Mouse (Mus musculus) midbrain, embryonic 12.5 days (tissue): Measurements from ENCODE around the gene Kcnk3. TPM values are rescaled to one million over a fixed set of nuclear protein-coding genes. Genes with fewer than 3 reads are reported as not detected.

Experiments used
- ATAC-seq: fragments of 200-750 bp; cut with Nextera tagmentation; 2 replicates; pipeline ENCODE4 v1.8.0; 2017; ENCODE audit warnings: low read depth, moderate TSS enrichment, moderate library complexity; ENCODE audit not compliant: low FRiP score
- H3K27ac ChIP-seq: fragments of 300-500 bp; sonication (generic); replicated peaks from 2 replicates; pipeline ENCODE4 v1.5.1; 2016; ENCODE audit warnings: mild to moderate bottlenecking
- H3K27me3 ChIP-seq: fragments of 300-500 bp; sonication (generic); 2 replicates; pipeline ENCODE4 v1.6.1; 2016; ENCODE audit warnings: mild to moderate bottlenecking
- H3K36me3 ChIP-seq: fragments of 300-500 bp; sonication (generic); 2 replicates; pipeline ENCODE4 v1.6.1; 2016
- H3K4me1 ChIP-seq: fragments of 300-500 bp; sonication (generic); 2 replicates; pipeline ENCODE4 v1.6.1; 2016
- H3K4me2 ChIP-seq: fragments of 300-500 bp; sonication (generic); replicated peaks from 2 replicates; pipeline ENCODE4 v1.6.1; 2016; ENCODE audit warnings: mild to moderate bottlenecking, moderate library complexity
- H3K4me3 ChIP-seq: fragments of 300-500 bp; sonication (generic); 2 replicates; pipeline ENCODE4 v1.5.1; 2016; ENCODE audit warnings: mild to moderate bottlenecking
- H3K9ac ChIP-seq: fragments of 300-500 bp; sonication (generic); replicated peaks from 2 replicates; pipeline ENCODE4 v1.6.1; 2016; ENCODE audit warnings: mild to moderate bottlenecking, moderate library complexity
- H3K9me3 ChIP-seq: fragments of 300-500 bp; sonication (generic); 2 replicates; pipeline ENCODE4 v1.6.1; 2016; ENCODE audit warnings: mild to moderate bottlenecking
- WGBS: fragments of 180-500 bp; shearing (Covaris S2); methylation state at CpG from one replicate; pipeline ENCODE4 v1.1.7; 2016; 5-methylcytosine and 5-hydroxymethylcytosine counted together
- polyA plus RNA-seq: library from polyadenylated mRNA; unstranded; fragments of >200 nt; fragmentation: Nextera tagmentation; extraction: Ambion mirVana; gene quantifications from 2 replicates; pipeline ENCODE4 v1.2.1, GENCODE M21; 2016

Gene Kcnk3
- polyA plus RNA-seq, 1 experiment from 2014 or later, result 0.82 TPM

GRCm38 (mm10) chr5:30571820-30572219 is 16.1 kb upstream of the Kcnk3 start:
- H3K27ac ChIP-seq, result no peak overlapping the region
- no peak overlapping the region for H3K4me3 ChIP-seq
- H3K36me3 ChIP-seq, result no peaks in the 10 kb centered on the region
- WGBS, result 83% methylated on average over 5 of the region's 5 CpGs
- no peak overlapping the region for H3K9ac ChIP-seq
- H3K27me3 ChIP-seq, result no peaks in the 10 kb centered on the region
- no peaks in the 10 kb centered on the region; the same call in 1 of the 2 replicates for H3K4me1 ChIP-seq
- H3K4me2 ChIP-seq, result no peak overlapping the region
- H3K9me3 ChIP-seq, result no peaks in the 10 kb centered on the region
- no peak for ATAC-seq

DNA sequence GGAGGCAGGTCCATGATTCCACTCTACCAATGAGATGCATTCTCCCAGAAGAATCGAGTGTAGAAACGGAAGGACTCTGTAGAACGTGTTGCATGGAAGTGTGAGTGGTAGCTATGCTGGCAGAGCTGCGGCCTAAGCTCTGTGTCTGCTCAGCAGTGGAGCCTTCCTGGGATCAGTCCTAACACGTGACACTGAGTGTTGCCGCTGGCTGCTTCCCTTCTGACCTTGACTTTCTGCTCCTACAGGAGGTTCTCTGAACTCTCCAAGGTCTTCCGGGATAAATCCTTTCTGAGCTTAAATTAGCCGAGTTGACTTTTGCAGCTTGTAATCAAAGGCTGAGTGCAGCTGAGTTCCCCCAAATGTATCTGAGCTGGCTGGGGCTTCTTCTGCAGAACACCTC is 13.6 kb upstream of the Kcnk3 start:
- no peaks in the 10 kb centered on the region for H3K27me3 ChIP-seq
- no peak overlapping the region for H3K4me3 ChIP-seq
- H3K9me3 ChIP-seq, result no peaks in the 10 kb centered on the region
- WGBS, result 90% methylated on average over 8 of the region's 8 CpGs
- no peak overlapping the region for H3K4me2 ChIP-seq
- no peak overlapping the region for H3K27ac ChIP-seq
- no peak overlapping the region for H3K9ac ChIP-seq
- H3K36me3 ChIP-seq, result no peaks in the 10 kb centered on the region
- no peak for ATAC-seq
- H3K4me1 ChIP-seq, result no peaks in the 10 kb centered on the region; the same call in 1 of the 2 replicates

DNA sequence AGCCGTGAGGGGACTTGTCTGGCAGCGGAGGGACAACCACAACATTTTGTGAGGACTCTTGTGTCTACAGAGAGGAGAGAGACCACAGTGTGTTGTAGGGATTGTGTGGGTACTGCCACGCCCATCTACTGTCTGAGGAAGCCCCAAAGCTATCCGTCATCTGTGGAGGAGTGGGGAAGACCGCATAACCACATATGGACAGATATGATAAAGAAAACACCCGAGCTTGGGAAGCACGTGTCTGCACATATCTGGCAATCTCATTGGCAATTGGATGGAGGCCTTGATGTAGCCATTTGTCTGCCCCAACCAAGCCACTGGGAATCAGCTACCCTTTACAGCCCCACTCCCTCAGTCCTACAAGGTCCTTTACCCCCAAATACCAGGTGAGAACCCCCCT is 11.7 kb upstream of the Kcnk3 start:
- Histone ChIP-seq H3K27ac (no peak overlapping the region), H3K36me3 (no peaks in the 10 kb centered on the region), H3K9ac (no peak overlapping the region), H3K4me3 (no peak overlapping the region), H3K4me2 (no peak overlapping the region), H3K4me1 (no peaks in the 10 kb centered on the region; the same call in 1 of the 2 replicates), H3K27me3 (no peaks in the 10 kb centered on the region), H3K9me3 (no peaks in the 10 kb centered on the region)
- 83% methylated on average over 7 of the region's 7 CpGs for WGBS
- ATAC-seq, result no peak

DNA sequence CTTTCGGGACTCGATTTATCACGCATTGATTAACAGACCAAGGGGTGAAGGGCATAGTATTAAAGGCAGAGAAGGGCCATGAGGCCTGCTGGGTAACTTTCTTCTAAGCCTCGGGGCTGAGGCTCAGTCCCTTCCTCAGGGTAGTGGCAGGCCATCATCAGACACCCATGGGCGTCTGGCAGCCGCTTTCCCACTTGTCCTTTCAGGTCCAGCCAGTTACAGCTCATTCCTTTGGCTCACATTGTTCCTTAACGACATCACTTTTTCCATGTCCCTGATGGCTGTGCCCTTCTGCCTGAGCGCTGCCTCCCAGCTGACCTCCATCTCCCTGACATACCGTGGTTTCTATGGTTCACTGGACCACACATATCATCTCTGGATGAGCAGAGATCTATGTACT is 10.7 kb upstream of the Kcnk3 start:
- ATAC-seq, result no peak
- Histone ChIP-seq H3K4me2 (no peak overlapping the region), H3K27me3 (no peaks in the 10 kb centered on the region), H3K4me3 (no peak overlapping the region), H3K9me3 (no peaks in the 10 kb centered on the region), H3K4me1 (no peaks in the 10 kb centered on the region; the same call in 1 of the 2 replicates), H3K9ac (no peak overlapping the region), H3K27ac (no peak overlapping the region), H3K36me3 (no peaks in the 10 kb centered on the region)
- WGBS, result 78% methylated on average over 9 of the region's 9 CpGs

DNA sequence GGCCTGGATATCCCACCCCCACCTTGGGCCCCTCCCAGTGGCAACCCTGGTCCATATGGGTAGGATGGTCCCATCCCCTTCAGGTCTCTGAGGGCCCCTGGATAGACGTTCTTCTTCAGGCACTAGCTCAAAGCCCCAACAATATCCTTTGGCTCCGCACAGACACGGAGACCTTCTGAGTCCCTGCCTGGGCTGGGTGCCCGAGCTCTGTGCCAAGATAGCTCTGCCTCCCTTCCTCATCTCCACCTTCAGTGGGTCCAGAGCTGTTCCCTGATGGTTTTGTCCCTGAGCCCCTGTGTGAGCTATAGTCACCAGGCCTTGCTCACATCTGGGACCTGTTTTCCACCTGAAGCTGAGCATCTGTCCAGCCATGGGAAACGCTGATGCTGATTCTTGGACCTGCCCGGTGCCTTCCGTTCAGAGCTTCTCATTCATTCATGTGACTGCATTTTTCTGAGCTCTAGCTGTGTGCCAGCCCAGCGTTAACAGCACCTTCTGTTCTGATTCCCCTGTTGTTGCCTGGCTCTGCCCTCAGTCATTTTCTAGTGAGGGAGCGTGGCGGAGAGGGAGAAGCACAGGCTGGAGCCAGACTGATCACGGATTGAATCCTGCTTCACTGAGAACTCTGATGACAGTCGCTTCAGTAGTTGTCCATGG is 10.2 kb upstream of the Kcnk3 start:
- H3K36me3 ChIP-seq, result no peaks in the 10 kb centered on the region
- WGBS, result 85% methylated on average over 12 of the region's 12 CpGs
- H3K9me3 ChIP-seq, result no peaks in the 10 kb centered on the region
- H3K27ac ChIP-seq, result no peak overlapping the region
- H3K4me2 ChIP-seq, result no peak overlapping the region
- H3K4me1 ChIP-seq, result no peaks in the 10 kb centered on the region; the same call in 1 of the 2 replicates
- H3K27me3 ChIP-seq, result no peaks in the 10 kb centered on the region
- H3K9ac ChIP-seq, result no peak overlapping the region
- no peak for ATAC-seq
- H3K4me3 ChIP-seq, result no peak overlapping the region

GRCm38 (mm10) chr5:30578445-30579080 is 9.4 kb upstream of the Kcnk3 start:
- H3K27ac ChIP-seq, result no peak overlapping the region
- 83% methylated on average over 6 of the region's 6 CpGs for whole genome bisulfite sequencing
- H3K36me3 ChIP-seq, result no peaks in the 10 kb centered on the region
- H3K9me3 ChIP-seq, result no peaks in the 10 kb centered on the region
- no peak for ATAC-seq
- H3K4me1 ChIP-seq, result no peaks in the 10 kb centered on the region; the same call in 1 of the 2 replicates
- H3K9ac ChIP-seq, result no peak overlapping the region
- no peak overlapping the region for H3K4me2 ChIP-seq
- H3K27me3 ChIP-seq, result 0 out of 2 replicates have a peak, but pooled peaks cover 1% of the 10 kb centered on the region
- no peak overlapping the region for H3K4me3 ChIP-seq

DNA sequence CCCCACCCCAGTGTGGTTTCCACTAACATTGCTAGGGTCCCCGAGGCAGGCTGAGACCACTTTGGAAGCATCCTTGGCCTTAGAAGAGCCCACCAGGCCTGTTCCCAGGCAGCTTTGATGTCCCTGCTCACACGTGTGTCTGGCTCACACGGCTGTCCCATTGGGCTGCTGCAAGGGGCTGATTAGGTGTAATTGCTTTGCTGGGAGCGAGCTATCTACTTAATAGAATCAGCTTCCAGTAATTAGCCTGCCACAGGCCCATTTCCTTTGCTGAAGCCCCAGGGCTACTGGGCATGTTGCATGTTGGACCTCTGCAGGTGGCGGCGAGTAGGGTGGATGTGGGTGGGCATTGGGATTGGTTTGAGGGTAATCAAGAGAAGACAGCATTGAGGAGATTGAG is 7.2 kb upstream of the Kcnk3 start:
- no peak overlapping the region for H3K4me2 ChIP-seq
- WGBS, result 63% methylated on average over 6 of the region's 6 CpGs
- H3K27me3 ChIP-seq, result peaks cover 11% of the 10 kb centered on the region; the same call in 1 of the 2 replicates
- no peak overlapping the region for H3K4me3 ChIP-seq
- ATAC-seq, result no peak
- H3K27ac ChIP-seq, result no peak overlapping the region
- H3K36me3 ChIP-seq, result no peaks in the 10 kb centered on the region
- H3K9ac ChIP-seq, result no peak overlapping the region
- no peaks in the 10 kb centered on the region; the same call in 1 of the 2 replicates for H3K4me1 ChIP-seq
- no peaks in the 10 kb centered on the region for H3K9me3 ChIP-seq

- 91% methylated on average over 5 of the region's 5 CpGs for WGBS
- H3K4me2 ChIP-seq, result no peak overlapping the region
- no peak overlapping the region for H3K27ac ChIP-seq
- no peak for ATAC-seq
- no peaks in the 10 kb centered on the region for H3K4me1 ChIP-seq
- no peaks in the 10 kb centered on the region for H3K9me3 ChIP-seq
- H3K36me3 ChIP-seq, result no peaks in the 10 kb centered on the region
- H3K4me3 ChIP-seq, result no peak overlapping the region
- H3K27me3 ChIP-seq, result peaks cover 24% of the 10 kb centered on the region
- no peak overlapping the region for H3K9ac ChIP-seq
Measured at GRCm38 (mm10) chr5:30582017-30582416, 6.0 kb upstream of the Kcnk3 start.

DNA sequence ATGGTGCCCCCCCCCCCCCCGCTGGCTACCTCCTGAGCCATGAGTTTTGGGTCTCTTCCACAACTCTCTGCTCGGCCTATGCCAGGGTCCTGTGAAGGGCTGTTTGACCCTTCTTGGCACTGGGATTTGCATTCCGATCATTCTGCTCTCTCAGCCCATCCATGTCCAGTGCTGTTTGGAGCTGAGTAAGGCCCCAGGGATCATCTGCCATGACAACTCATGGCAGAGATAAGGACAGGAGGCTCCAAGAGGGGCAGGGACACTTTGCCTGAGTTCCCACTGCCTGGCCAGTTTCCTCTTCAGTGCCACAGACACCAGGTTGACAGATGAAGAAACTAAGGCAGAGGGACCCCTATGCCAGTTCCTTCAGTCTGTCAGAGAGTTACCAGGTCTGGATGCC is 1.4 kb upstream of the Kcnk3 start:
- WGBS, result 71% methylated on average over 3 of the region's 3 CpGs
- no peak overlapping the region for H3K27ac ChIP-seq
- no peaks in the 10 kb centered on the region for H3K36me3 ChIP-seq
- H3K9me3 ChIP-seq, result no peaks in the 10 kb centered on the region
- H3K4me2 ChIP-seq, result no peak overlapping the region
- no peak for ATAC-seq
- no peak overlapping the region for H3K9ac ChIP-seq
- H3K4me1 ChIP-seq, result peaks cover 15% of the 10 kb centered on the region
- no peak overlapping the region for H3K4me3 ChIP-seq
- H3K27me3 ChIP-seq, result peaks cover 66% of the 10 kb centered on the region

GRCm38 (mm10) chr5:30587101-30587500 is 869 bp upstream of the Kcnk3 start:
- Histone ChIP-seq H3K4me1 (peaks cover 15% of the 10 kb centered on the region), H3K27me3 (peaks cover 69% of the 10 kb centered on the region), H3K4me2 (peak overlapping the region; percentile 91), H3K36me3 (no peaks in the 10 kb centered on the region), H3K4me3 (peak overlapping the region; percentile 57; the same call in 1 of the 2 replicates), H3K9me3 (no peaks in the 10 kb centered on the region), H3K9ac (no peak overlapping the region), H3K27ac (no peak overlapping the region)
- WGBS, result 42% methylated on average over 2 of the region's 2 CpGs
- ATAC-seq, result no peak

GRCm38 (mm10) chr5:30588301-30588968 is 465 bp downstream of the Kcnk3 start:
- H3K9me3 ChIP-seq, result no peaks in the 10 kb centered on the region
- peaks cover 73% of the 10 kb centered on the region for H3K27me3 ChIP-seq
- H3K27ac ChIP-seq, result peak overlapping the region; percentile 49
- H3K36me3 ChIP-seq, result no peaks in the 10 kb centered on the region
- WGBS, result under 1% methylated on average over 60 of the region's 70 CpGs
- peak overlapping the region; percentile 70 for H3K9ac ChIP-seq
- peak; percentile 65 for ATAC-seq
- H3K4me1 ChIP-seq, result peaks cover 15% of the 10 kb centered on the region
- H3K4me3 ChIP-seq, result peak overlapping the region; percentile 57
- H3K4me2 ChIP-seq, result peak overlapping the region; percentile 91

GRCm38 (mm10) chr5:30589069-30589468 is 1.1 kb downstream of the Kcnk3 start:
- H3K4me2 ChIP-seq, result peak overlapping the region; percentile 91
- H3K27me3 ChIP-seq, result peaks cover 67% of the 10 kb centered on the region
- peak overlapping the region; percentile 70; the same call in 1 of the 2 replicates for H3K9ac ChIP-seq
- 61% methylated on average over 4 of the region's 4 CpGs for WGBS
- H3K27ac ChIP-seq, result no peak overlapping the region
- H3K4me1 ChIP-seq, result peaks cover 16% of the 10 kb centered on the region
- H3K36me3 ChIP-seq, result no peaks in the 10 kb centered on the region
- H3K9me3 ChIP-seq, result no peaks in the 10 kb centered on the region
- no peak for ATAC-seq
- peak overlapping the region; percentile 57 for H3K4me3 ChIP-seq
